Mouse (Mus musculus) cerebellum, postnatal 4 days (tissue): ENCODE measurements around the gene Mamstr.
A peak's percentile ranks its signal among the peaks of the same experiment; 100 is the strongest.

ENCODE experiments used
- DNase-seq, 2 experiments: peaks; one replicate each; pipeline ENCODE4 v3.0.0; 2022; ENCODE audit warnings: low spot score in 2 of 2, mixed read lengths in 1 of 2

The Mamstr gene

GRCm38 (mm10) chr7:45628364-45629294 lies 11.1 kb upstream of the Mamstr start:
- peak; percentile 74 to 93 for DNase-seq

GRCm38 (mm10) chr7:45630064-45630907 lies 9.5 kb upstream of the Mamstr start:
- DNase-seq = no peak

- DNase-seq = peak in 1 of 2 experiments; percentile 46
Measured at GRCm38 (mm10) chr7:45632499-45632898, 7.3 kb upstream of the Mamstr start.

GRCm38 (mm10) chr7:45634946-45635681 lies 4.7 kb upstream of the Mamstr start:
- no peak for DNase-seq

DNA sequence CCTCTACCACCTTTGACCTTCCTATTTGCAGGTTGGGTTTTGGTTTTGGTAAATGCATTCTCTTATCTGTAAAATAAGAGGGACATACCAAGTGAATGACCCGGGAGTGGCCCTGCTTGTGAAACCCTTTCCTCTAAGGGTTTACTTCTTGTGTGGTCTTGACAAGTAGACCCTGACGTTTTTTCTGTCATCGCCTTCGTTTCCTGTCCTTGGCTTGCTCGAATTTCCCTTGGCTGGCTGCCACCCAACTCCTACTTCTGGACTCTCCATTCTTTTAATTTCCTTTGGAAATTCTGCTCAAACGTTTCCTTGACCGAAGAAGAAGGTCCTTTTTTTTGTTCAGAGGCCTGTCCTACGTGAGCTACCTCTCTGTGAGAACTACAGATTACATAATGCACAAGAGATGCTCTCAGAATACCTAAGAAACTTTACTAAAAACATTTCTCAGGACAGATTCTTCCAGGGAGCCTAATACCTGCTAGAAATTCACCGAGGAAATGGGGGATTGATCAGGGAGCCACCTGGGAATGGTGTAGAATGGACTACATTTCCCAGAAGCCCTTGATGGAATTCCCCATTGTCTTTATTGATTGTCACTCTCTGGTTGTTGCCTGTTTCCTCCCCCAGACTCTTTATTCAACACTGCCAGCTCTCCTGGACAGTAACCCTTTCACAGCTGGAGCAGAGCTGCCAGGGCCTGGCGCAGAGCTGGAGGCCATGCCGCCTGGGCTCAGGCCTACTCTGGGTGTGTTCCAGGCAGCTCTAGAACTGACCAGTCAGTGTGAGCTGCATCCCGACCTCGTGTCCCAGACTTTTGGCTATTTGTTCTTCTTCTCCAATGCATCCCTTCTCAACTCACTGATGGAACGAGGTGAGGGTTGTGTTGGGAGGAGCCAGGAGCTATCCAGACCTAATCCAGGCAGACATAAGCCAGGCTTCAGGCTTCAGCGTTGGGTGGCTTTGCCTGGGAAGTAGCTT lies 3.8 kb upstream of the Mamstr start:
- no peak for DNase-seq

- DNase-seq = no peak
Measured at GRCm38 (mm10) chr7:45637710-45638109, 2.1 kb upstream of the Mamstr start.

- DNase-seq = peak; percentile 85 to 95
Measured at GRCm38 (mm10) chr7:45638623-45639401, 965 bp upstream of the Mamstr start.

- DNase-seq = no peak
Measured at GRCm38 (mm10) chr7:45640191-45640957, 597 bp downstream of the Mamstr start.

- peak in 1 of 2 experiments; percentile 48 for DNase-seq
Measured at GRCm38 (mm10) chr7:45641391-45642040, 1.7 kb downstream of the Mamstr start.

DNA sequence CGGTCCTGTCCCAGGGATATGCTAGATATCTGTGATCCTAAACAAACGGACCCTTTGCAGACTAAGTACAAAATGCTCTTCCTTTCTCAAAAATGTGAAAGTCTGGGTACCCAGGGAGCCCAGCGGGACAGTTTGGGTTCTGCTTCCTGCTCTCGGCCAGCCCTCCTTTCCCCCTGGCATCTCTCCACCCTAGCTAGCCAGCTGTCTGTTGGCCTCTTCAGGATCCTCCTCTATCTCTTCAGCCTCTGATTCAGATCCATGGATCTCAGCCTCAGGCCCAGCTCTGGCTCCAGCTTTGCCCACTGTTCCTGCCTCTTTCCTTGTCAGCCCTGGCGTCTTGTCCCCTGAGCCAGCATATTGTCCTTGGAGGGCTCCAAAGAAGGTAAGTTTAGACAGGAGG lies 2.3 kb downstream of the Mamstr start:
- peak in 1 of 2 experiments; percentile 38 for DNase-seq

DNA sequence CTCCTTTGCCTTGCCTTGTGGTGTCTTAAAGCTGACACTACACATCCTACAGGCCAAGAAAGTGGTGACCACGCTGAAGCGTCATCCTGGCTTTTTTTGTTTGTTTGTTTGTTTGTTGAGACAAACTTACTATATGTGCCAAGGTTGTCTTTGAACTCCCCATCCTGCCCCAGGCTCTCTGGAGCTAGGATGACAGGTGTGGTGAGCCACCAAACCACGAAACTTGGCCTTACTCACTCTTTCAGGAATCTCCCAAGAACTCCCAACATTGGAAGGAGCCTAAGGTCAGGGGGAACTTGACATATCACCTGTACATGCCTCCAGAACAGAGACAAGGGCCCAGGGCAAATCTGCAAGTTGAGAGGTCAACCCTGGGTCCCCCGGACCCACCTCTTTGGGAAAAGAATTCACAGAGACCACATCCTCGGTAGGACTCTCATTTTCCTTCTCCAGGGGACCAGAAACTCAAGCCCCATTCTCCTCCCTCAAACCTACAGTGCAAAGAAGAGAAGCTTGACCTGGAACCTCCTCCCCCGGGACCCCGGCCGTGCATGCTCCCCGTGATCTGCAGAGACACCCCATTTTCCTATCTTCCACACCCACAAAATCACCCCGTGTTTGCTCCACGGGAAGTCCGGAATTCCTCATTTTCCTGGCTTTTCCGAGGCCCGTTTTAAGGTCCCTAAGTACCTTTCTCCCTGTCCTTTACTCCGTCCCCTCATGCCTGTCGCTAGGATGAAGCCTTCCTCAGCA lies 2.9 kb downstream of the Mamstr start:
- no peak for DNase-seq

DNA sequence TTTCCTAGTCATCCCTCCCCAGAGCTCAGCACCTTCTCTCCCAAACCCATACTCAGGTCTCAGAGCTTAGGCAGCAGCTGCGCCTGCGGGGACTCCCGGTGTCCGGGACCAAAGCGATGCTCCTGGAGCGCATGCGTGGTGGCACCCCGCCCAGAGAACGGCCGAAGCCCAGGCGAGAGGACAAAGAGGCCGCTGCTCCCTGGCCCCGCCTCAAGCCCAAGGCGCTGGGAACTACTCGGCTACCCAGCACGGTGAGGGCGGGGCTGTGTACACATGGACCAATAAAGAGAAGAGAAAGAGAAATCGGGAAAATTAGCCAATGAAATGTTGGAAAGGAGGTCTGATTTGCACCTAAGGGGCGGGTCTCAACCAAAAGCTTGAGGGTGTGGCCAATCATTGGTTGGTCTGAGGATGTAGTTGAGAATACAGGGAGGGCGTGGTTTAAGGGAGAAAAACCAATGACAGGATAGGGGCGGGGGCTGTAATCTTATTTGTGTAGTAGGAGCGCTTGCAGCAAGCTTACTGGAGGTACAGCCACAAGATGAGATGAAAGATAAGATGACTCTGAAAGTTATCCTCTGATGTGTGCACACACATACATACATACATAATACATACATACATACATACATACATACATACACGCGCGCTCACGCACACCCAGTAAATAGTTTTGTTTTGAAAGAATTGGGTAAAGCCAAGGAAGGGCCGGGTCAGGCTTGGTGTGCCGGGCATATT lies 3.8 kb downstream of the Mamstr start:
- DNase-seq = peak; percentile 87 to 96

GRCm38 (mm10) chr7:45644183-45644582 lies 4.4 kb downstream of the Mamstr start:
- DNase-seq = peak in 1 of 2 experiments; percentile 58

DNA sequence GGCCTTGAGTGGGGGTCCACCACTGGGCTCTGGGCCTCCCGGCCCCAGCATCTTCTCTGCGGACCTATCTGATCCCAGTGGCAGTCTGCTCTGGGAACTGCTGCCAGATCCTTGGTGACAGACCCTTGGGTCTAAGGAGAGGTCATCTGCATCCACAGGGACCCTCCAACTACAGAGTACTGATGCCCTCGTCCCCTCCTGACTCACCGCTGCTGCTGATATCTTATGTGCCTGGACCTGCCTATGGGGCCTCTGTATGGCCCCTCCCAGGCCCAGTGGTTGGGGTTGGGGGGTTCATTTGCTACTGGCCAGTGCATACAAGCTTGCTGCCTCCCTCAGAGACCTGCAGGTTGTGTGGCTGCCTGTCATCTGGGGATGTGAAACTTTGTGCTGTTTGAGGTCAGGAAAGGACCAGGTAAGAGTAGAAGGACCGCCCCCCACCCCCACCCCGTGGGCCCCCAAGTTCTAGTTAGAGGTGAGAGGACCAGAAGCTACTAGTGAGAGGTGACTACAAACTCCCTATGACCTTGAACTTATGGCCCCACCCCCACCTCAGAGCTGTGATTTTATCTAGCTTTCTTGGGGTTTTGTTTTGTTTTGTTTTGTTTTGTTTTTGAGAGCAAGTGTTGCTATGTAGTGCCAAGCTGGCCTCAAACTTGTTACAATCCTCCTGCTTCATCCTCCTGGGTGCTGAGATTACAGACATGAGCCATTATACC lies 5.3 kb downstream of the Mamstr start:
- no peak for DNase-seq

GRCm38 (mm10) chr7:45645591-45645971 lies 5.8 kb downstream of the Mamstr start:
- no peak for DNase-seq

DNA sequence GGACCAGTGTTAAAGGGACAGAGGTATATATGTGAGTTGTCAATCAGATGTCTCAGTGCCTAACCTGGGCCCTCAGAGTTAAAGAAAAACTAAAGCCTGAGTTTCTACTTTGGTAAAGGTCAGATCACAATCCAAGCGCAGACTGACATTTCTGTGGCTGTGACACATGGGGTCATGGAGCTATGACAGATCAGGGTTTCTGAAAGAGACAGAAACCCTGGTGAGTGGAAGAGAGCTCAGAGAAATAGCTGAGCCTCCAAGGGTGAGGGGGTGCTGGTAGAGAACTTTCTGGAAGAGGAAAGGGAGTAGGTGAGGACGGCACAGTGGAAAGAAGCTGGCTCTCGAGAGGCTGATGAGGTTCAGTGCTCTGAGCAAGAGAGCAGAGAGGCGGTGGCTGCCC lies 6.9 kb downstream of the Mamstr start:
- no peak for DNase-seq
